Mouse (Mus musculus) CH12.LX (cell line): ENCODE data around the gene Mag. TPM values are rescaled to one million over a fixed set of nuclear protein-coding genes. Genes with fewer than 3 reads are reported as not detected.

Source experiments
- DNase-seq: peaks from one replicate; pipeline ENCODE4 v3.0.0-alpha.2; 2013; ENCODE audit errors: extremely low read depth
- H3K27ac ChIP-seq: 2 replicates; pipeline ENCODE4 v1.5.1; 2012; ENCODE audit warnings: low read depth, mild to moderate bottlenecking, control low read depth, moderate library complexity; ENCODE audit not compliant: insufficient read depth
- H3K27me3 ChIP-seq: replicated peaks from 2 replicates; pipeline ENCODE3; 2012; ENCODE audit warnings: inconsistent platforms
- H3K36me3 ChIP-seq, 2 experiments: replicated peaks in 1 of 2; 2 replicates each; pipeline versions ENCODE3 to v1.6.1; 2012; ENCODE audit warnings: inconsistent platforms in 1 of 2, low read length in 1 of 2, mild to moderate bottlenecking in 1 of 2, mixed read lengths in 1 of 2, moderate library complexity in 1 of 2; ENCODE audit not compliant: control insufficient read depth in 1 of 2, insufficient read depth in 1 of 2
- H3K4me1 ChIP-seq, 2 experiments: 2 replicates each; pipeline ENCODE4 v1.6.1; 2012; ENCODE audit warnings: inconsistent platforms in 1 of 2, moderate library complexity in 1 of 2; ENCODE audit not compliant: insufficient read depth in 2 of 2, control insufficient read depth in 1 of 2
- H3K4me2 ChIP-seq: 2 replicates; pipeline ENCODE4 v1.6.1; 2012; ENCODE audit warnings: low read depth, mild to moderate bottlenecking, control low read depth; ENCODE audit not compliant: poor library complexity, insufficient read depth, severe bottlenecking
- H3K4me3 ChIP-seq, 3 experiments: fragments of 150-350 bp in 1 of 3; sonication (generic) in 1 of 3; replicated peaks in 1 of 3; 2 replicates each; pipeline versions ENCODE3 to v1.5.1; 2011 to 2012; ENCODE audit warnings: low read depth in 2 of 3, low read length in 2 of 3, mild to moderate bottlenecking in 2 of 3, moderate library complexity in 2 of 3, control low read depth in 1 of 3, improper control_type of control experiment in 1 of 3, inconsistent platforms in 1 of 3, mixed read lengths in 1 of 3; ENCODE audit not compliant: poor library complexity in 1 of 3
- H3K79me2 ChIP-seq: replicated peaks from 2 replicates; pipeline ENCODE4 v1.6.1; 2012; ENCODE audit warnings: mild to moderate bottlenecking, moderate library complexity; ENCODE audit not compliant: control insufficient read depth, poor library complexity, insufficient read depth, severe bottlenecking; ENCODE audit errors: extremely low read depth
- H3K9ac ChIP-seq: 2 replicates; pipeline ENCODE4 v1.6.1; 2012; ENCODE audit warnings: low read depth, mild to moderate bottlenecking, control low read depth, moderate library complexity; ENCODE audit not compliant: insufficient read depth
- H3K9me3 ChIP-seq: replicated peaks from 2 replicates; pipeline ENCODE3; 2012; ENCODE audit warnings: low read length, inconsistent platforms, mixed read lengths
- CHD1 ChIP-seq: IDR thresholded peaks from 2 replicates; pipeline ENCODE4 v1.6.1; 2012; ENCODE audit warnings: low read depth, low read length, improper control_type of control experiment, inconsistent platforms
- ELF1 ChIP-seq: IDR thresholded peaks from 2 replicates; pipeline ENCODE4 v1.6.1; 2014; ENCODE audit warnings: low read depth, mild to moderate bottlenecking, inconsistent platforms, low read length, improper control_type of control experiment
- EP300 ChIP-seq: IDR thresholded peaks from 2 replicates; pipeline ENCODE4 v1.6.1; 2011; ENCODE audit warnings: low read length, improper control_type of control experiment
- HCFC1 ChIP-seq: IDR thresholded peaks from 2 replicates; pipeline ENCODE4 v1.6.1; 2012; ENCODE audit warnings: low read depth, mild to moderate bottlenecking, inconsistent platforms, low read length, improper control_type of control experiment
- JUN ChIP-seq: IDR thresholded peaks from 2 replicates; pipeline ENCODE4 v1.6.1; 2011; ENCODE audit warnings: low read depth, mild to moderate bottlenecking, low read length, improper control_type of control experiment, moderate library complexity; ENCODE audit not compliant: insufficient read depth
- JUND ChIP-seq: conservative IDR thresholded peaks from 2 replicates; pipeline ENCODE4 v1.6.1; 2011; ENCODE audit warnings: low read depth, low read length, improper control_type of control experiment
- KAT2A ChIP-seq: IDR thresholded peaks from 2 replicates; pipeline ENCODE4 v1.6.1; 2012; ENCODE audit warnings: low read length, improper control_type of control experiment, inconsistent platforms; ENCODE audit not compliant: insufficient replicate concordance
- MAX ChIP-seq: IDR thresholded peaks from 2 replicates; pipeline ENCODE4 v1.6.1; 2011; ENCODE audit warnings: low read length, improper control_type of control experiment
- MEF2A ChIP-seq: IDR thresholded peaks from 2 replicates; pipeline ENCODE4 v1.6.1; 2014; ENCODE audit warnings: low read depth, mild to moderate bottlenecking, inconsistent platforms, low read length, improper control_type of control experiment, borderline replicate concordance
- MYC ChIP-seq: IDR thresholded peaks from 2 replicates; pipeline ENCODE4 v1.6.1; 2011; ENCODE audit warnings: low read depth, mild to moderate bottlenecking, improper control_type of control experiment, low read length
- NELFE ChIP-seq: IDR thresholded peaks from 2 replicates; pipeline ENCODE4 v1.6.1; 2011; ENCODE audit warnings: low read depth, low read length, improper control_type of control experiment
- NRF1 ChIP-seq: IDR thresholded peaks from 2 replicates; pipeline ENCODE4 v1.6.1; 2014; ENCODE audit warnings: low read depth, mild to moderate bottlenecking, inconsistent platforms, low read length, improper control_type of control experiment, moderate library complexity
- PAX5 ChIP-seq: IDR thresholded peaks from 2 replicates; pipeline ENCODE4 v1.6.1; 2012; ENCODE audit warnings: low read length, inconsistent platforms, mixed read lengths
- POLR2AphosphoS2 ChIP-seq: IDR thresholded peaks from 2 replicates; pipeline ENCODE4 v1.6.1; 2011; ENCODE audit warnings: low read depth, low read length, improper control_type of control experiment
- TBP ChIP-seq: conservative IDR thresholded peaks from 2 replicates; pipeline ENCODE4 v1.6.1; 2011; ENCODE audit warnings: low read depth, low read length, improper control_type of control experiment
- USF1 ChIP-seq: IDR thresholded peaks from 2 replicates; pipeline ENCODE4 v1.6.1; 2014; ENCODE audit warnings: low read depth, mild to moderate bottlenecking, inconsistent platforms, low read length, improper control_type of control experiment
- USF2 ChIP-seq: conservative IDR thresholded peaks from 2 replicates; pipeline ENCODE4 v1.6.1; 2011; ENCODE audit warnings: low read depth, low read length, improper control_type of control experiment
- ZNF384 ChIP-seq: IDR thresholded peaks from 2 replicates; pipeline ENCODE4 v1.6.1; 2012; ENCODE audit warnings: low read depth, low read length, improper control_type of control experiment, inconsistent platforms
- dilution Hi-C: fragments of 300-500 bp; cut with MboI; formaldehyde crosslinking; loops from 2 replicates; pipeline ENCODE4 v1.14.3; 2020; ENCODE audit warnings: low sequenced_read_pairs; ENCODE audit not compliant: extremely low pct_unique_long_range_greater_than_20kb, extremely low pct_ligation_motif_present
- in situ Hi-C: fragments of 300-500 bp; cut with MboI; formaldehyde crosslinking; loops from 3 replicates; pipeline ENCODE4 v1.14.3; 2019; ENCODE audit warnings: low sequenced_read_pairs, low pct_ligation_motif_present, low pct_unique_long_range_greater_than_20kb, mixed read lengths
- polyA plus RNA-seq: library from polyadenylated mRNA; unstranded; fragments of >175 nt; gene quantifications from 2 replicates; pipeline ENCODE4 v1.2.1, GENCODE M21; 2012; ENCODE audit warnings: low read depth; ENCODE audit not compliant: insufficient read length
- total RNA-seq, 2 experiments: library from RNA; depleted of rRNA; stranded (reverse); fragments of 300-350 nt in 1 of 2; fragments of >200 nt in 1 of 2; gene quantifications; 2 replicates each; pipeline ENCODE4 v1.2.3; 2012 to 2014

Mag gene
- total and polyA plus RNA-seq, 3 experiments, result 0.04 TPM; not detected in 2

- TF ChIP-seq JUND (peak; percentile 67), MAX (peak; percentile 24; the same call in 1 of the 2 replicates), CHD1 (no peak), MEF2A (peak; percentile 99), USF1 (no peak), TBP (peak; percentile 67), JUN (peak; percentile 9; the same call in 1 of the 2 replicates), EP300 (peak; percentile 97)
Observed at GRCm38 (mm10) chr7:30887568-30888188, 27.0 kb downstream of the Mag start (continued).

GRCm38 (mm10) chr7:30886852-30887251 lies 27.8 kb downstream of the Mag start:
- dilution Hi-C loops, result no loop called here
- Histone ChIP-seq H3K79me2 (no peaks in the 10 kb centered on the region), H3K4me1 (peaks cover 30 to 76% of the 10 kb centered on the region in 2 experiments), H3K9ac (no peak overlapping the region), H3K4me3 (no peak overlapping the region), H3K4me2 (0 out of 2 replicates have a peak overlapping the region, but pooled peaks have one; percentile 53), H3K9me3 (peaks cover 10% of the 10 kb centered on the region), H3K27me3 (no peaks in the 10 kb centered on the region), H3K36me3 (peaks cover 0 to 3% of the 10 kb centered on the region in 2 experiments), H3K27ac (peak overlapping the region; percentile 53; the same call in 1 of the 2 replicates)
- TF ChIP-seq ELF1, result no peak
- TF ChIP-seq EP300, result no peak
- TF ChIP-seq NELFE, result no peak
- TF ChIP-seq PAX5, result no peak
- no peak for TF ChIP-seq HCFC1
- TF ChIP-seq JUND, result no peak
- no peak for TF ChIP-seq MYC
- no peak for TF ChIP-seq CHD1
- TF ChIP-seq POLR2AphosphoS2, result no peak
- TF ChIP-seq ZNF384, result no peak
- no peak for TF ChIP-seq USF2
- TF ChIP-seq MAX, result no peak
- TF ChIP-seq NRF1, result no peak
- DNase-seq, result no peak
- in situ Hi-C loops, result no loop called here

GRCm38 (mm10) chr7:30884047-30884446 lies 30.6 kb downstream of the Mag start:
- Histone ChIP-seq H3K4me1 (peaks cover 33 to 65% of the 10 kb centered on the region in 2 experiments), H3K36me3 (peaks cover 0 to 4% of the 10 kb centered on the region in 2 experiments), H3K27ac (no peak overlapping the region), H3K9me3 (peaks cover 10% of the 10 kb centered on the region), H3K4me2 (no peak overlapping the region), H3K79me2 (no peaks in the 10 kb centered on the region), H3K9ac (no peak overlapping the region), H3K4me3 (no peak overlapping the region)
- in situ Hi-C loops, result no loop called here
- no peak for DNase-seq
- TF ChIP-seq NELFE (no peak), KAT2A (no peak)
- TF ChIP-seq, all 38 proteins: peak for 0
- no peaks in the 10 kb centered on the region for H3K27me3 ChIP-seq
- dilution Hi-C loops, result no loop called here
